Mouse (Mus musculus) megakaryocyte, embryonic 14.5 days (primary cell): Measurements from ENCODE around the gene Arhgap40.

Experiments
- FLI1 ChIP-seq: IDR thresholded peaks from 2 replicates; pipeline ENCODE4 v1.6.1; 2012; ENCODE audit warnings: low read length, inconsistent platforms, mixed read lengths
- GATA1 ChIP-seq: IDR thresholded peaks from 3 replicates; pipeline ENCODE4 v1.6.1; 2012; ENCODE audit warnings: mixed read lengths, low read length, inconsistent platforms, borderline replicate concordance

DNA sequence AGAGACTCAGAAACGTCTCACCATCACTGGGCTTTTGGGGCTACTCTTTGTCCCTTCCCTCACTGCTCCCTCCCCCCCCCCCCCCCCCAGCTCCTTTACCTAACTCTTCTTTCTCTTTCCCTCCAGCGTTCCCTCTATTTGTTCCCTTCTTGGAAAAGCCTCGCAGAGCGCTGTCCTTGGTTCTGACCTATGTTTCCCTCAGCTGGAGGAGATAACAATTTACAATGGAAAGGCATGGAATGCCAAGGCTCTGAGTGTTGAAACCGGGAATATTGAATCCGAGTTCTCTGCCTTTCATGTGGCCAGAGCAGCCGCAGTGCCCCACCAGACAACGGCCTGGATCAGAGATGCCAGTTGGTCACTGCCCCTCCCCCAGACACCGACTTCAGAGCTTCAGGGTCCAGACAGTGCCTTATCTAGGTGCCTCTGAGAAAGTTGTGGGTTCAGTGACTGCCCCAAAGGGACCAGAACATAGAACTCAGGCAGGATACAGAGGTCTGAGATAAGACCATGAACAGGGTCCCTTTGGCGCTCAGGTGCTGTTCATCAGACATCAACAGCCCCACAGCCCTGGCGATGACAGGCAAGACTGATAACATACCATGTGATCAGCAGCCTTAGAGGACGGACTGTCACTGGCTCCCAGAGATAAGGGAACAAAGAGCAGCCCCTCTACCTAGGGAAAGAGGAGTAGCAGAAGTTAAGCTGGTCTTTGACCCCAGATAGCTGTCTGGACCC, 72.2 kb downstream of the Arhgap40 start:
- TF ChIP-seq GATA1 (no peak), FLI1 (no peak)
